Mouse (Mus musculus) neural tube, embryonic 11.5 days (tissue): ENCODE data around the gene R3hdm2. TPM values are rescaled to one million over a fixed set of nuclear protein-coding genes. Genes with fewer than 3 reads are reported as not detected.

Experiments
- ATAC-seq: fragments of 200-750 bp; cut with Nextera tagmentation; 2 replicates; pipeline ENCODE4 v1.8.0; 2017; ENCODE audit warnings: moderate number of reproducible peaks, mild to moderate bottlenecking, moderate TSS enrichment, moderate library complexity; ENCODE audit not compliant: insufficient read depth, low FRiP score, low TSS enrichment
- DNase-seq: peaks from one replicate; pipeline ENCODE4 v3.0.0-alpha.2; 2015; ENCODE audit warnings: low spot score
- H3K27ac ChIP-seq: fragments of 300-500 bp; sonication (generic); 2 replicates; pipeline ENCODE4 v1.5.1; 2014; ENCODE audit warnings: low read depth, mild to moderate bottlenecking, low read length
- H3K27me3 ChIP-seq: fragments of 300-500 bp; sonication (generic); 2 replicates; pipeline ENCODE4 v1.6.1; 2014; ENCODE audit warnings: mild to moderate bottlenecking, low read length, mixed read lengths; ENCODE audit not compliant: control insufficient read depth, insufficient read depth
- H3K36me3 ChIP-seq: fragments of 300-500 bp; sonication (generic); 2 replicates; pipeline ENCODE4 v1.6.1; 2014; ENCODE audit warnings: mild to moderate bottlenecking, low read length, moderate library complexity, mixed read lengths; ENCODE audit not compliant: control insufficient read depth, insufficient read depth
- H3K4me1 ChIP-seq: fragments of 300-500 bp; sonication (generic); 2 replicates; pipeline ENCODE4 v1.6.1; 2014; ENCODE audit warnings: low read length, mixed read lengths; ENCODE audit not compliant: control insufficient read depth, insufficient read depth
- H3K4me2 ChIP-seq: fragments of 300-500 bp; sonication (generic); 2 replicates; pipeline ENCODE4 v1.6.1; 2014; ENCODE audit warnings: low read depth, mild to moderate bottlenecking, moderate library complexity
- H3K4me3 ChIP-seq: fragments of 300-500 bp; sonication (generic); 2 replicates; pipeline ENCODE4 v1.5.1; 2014; ENCODE audit warnings: low read depth, low read length
- H3K9ac ChIP-seq: fragments of 300-500 bp; sonication (generic); 2 replicates; pipeline ENCODE4 v1.6.1; 2014; ENCODE audit warnings: mild to moderate bottlenecking, low read length
- H3K9me3 ChIP-seq: fragments of 300-500 bp; sonication (generic); 2 replicates; pipeline ENCODE4 v1.6.1; 2016; ENCODE audit warnings: low read length; ENCODE audit not compliant: control insufficient read depth
- WGBS: fragments of 180-500 bp; shearing (Covaris S2); extraction: QIAGEN DNeasy Blood & Tissue Kit; methylation state at CpG from one replicate; pipeline ENCODE4 v1.1.7; 2014; 5-methylcytosine and 5-hydroxymethylcytosine counted together
- polyA plus RNA-seq: library from polyadenylated mRNA; unstranded; fragments of >200 nt; fragmentation: Nextera tagmentation; extraction: Ambion mirVana; gene quantifications from 2 replicates; pipeline ENCODE4 v1.2.1, GENCODE M21; 2014

The R3hdm2 gene
- polyA plus RNA-seq, 1 experiment from 2014 or later, result 27.4 TPM

DNA sequence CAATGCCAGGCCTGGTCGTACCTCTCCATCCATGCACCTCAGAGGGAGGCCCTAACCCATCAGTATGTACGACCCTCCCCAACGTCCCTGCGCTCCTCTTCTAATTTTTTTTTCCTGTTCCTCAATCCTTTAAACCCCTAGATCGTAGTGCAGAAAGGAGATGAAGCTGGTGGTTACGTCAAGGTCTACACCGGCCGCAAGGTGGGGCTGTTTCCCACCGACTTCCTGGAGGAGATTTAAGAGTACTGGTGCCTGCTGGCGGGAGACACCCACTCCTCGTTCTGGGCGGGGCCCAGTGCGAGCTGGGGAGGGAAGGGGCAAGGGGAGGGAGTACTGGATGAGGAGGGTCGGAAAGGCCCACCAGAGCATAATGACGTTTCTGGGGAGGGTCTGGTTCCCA, 128.1 kb downstream of the R3hdm2 start:
- WGBS, result 2% methylated on average over 15 of the region's 15 CpGs
- no peak for ATAC-seq
- DNase-seq, result peak; percentile 86
- Histone ChIP-seq H3K9me3 (no peaks in the 10 kb centered on the region), H3K36me3 (no peaks in the 10 kb centered on the region), H3K4me2 (peak overlapping the region; percentile 59), H3K27ac (no peak overlapping the region), H3K4me3 (no peak overlapping the region), H3K4me1 (peaks cover 33% of the 10 kb centered on the region), H3K9ac (no peak overlapping the region), H3K27me3 (peaks cover 33% of the 10 kb centered on the region)

DNA sequence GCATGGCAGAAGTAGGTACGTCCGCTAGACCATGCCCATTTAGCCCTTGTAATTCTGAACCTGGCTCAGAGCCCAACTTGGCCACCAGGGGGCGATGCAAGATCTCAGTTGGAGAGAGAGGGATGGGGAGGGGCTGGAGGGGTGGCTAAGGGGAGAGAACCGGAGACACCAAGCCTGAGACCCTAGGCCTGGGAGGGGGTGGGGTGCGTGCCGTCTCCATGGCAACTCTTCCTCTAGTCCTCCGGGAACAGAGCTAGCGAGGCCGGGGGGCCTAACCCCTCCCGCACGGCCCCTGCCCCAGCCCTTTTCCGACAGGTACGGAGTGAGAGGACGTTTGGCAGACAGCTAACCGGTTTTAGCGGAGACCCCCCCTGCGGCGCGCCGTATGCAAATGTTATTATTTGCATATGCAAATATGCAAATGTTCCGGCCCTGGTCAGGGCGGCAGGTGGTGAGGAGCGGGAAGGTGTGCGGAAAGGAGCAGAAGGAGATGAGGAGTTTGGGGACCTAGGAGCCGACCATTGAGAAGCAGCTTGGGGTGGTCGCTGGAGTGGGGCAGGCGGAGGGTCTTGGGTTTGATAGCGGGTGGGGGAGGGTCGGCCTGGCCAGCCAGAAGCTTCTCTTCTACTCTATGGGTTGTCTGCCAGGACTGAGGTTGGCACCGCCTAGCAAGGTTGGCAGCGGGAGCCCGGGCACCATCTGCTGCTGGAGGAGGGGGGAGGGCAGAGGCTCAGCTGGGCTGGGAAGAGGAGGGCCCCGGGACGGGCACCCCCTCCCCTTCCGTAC, 129.1 kb downstream of the R3hdm2 start:
- H3K27me3 ChIP-seq, result peaks cover 40% of the 10 kb centered on the region
- H3K36me3 ChIP-seq, result no peaks in the 10 kb centered on the region
- peak overlapping the region; percentile 31 for H3K9ac ChIP-seq
- no peaks in the 10 kb centered on the region for H3K9me3 ChIP-seq
- H3K4me2 ChIP-seq, result peak overlapping the region; percentile 59
- H3K4me1 ChIP-seq, result peaks cover 43% of the 10 kb centered on the region
- DNase-seq (peak; percentile 97), ATAC-seq (peak; percentile 71)
- peak overlapping the region; percentile 38 for H3K4me3 ChIP-seq
- peak overlapping the region; percentile 91 for H3K27ac ChIP-seq
- WGBS, result under 1% methylated on average over 35 of the region's 35 CpGs

DNA sequence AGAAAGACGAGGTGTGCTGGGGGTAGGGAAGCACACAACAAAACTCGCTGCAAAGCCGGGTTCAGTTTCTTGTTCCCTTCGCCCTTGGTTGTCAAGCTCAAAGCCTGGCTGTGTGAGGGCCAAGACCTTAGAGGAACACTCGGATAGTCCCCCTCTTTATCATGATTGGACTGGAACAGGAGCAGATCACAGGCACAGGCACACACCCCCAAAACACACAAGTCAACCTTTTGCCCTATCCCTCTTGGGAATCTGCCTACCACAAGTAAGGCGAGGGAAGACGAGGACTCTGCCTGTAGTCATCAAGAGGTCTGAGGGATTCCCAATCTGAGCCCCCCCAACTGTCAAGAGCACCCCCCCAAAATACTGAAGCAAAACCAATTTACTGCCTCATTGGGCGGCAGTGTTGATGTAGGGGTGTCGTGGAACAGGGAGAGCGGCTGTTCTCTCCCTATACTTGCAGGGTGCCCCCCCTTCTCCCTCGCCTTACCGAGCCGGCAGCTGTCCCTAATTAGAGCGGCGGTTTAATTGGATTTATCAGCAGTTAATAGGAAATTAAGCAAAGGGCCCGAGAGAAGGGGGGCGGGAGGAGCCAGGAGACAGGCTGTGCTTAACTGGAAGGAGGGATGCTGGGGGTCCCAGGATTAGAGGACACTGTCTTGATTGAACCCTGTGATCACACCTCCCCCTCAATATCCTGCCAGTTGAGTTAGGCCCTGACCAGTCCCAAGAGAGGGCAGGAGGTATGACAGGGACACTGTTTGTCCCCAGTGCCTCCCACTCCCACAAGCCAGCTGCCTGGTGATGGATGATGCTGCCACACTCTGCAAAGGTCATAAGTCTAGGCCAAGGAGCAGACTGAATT, 129.9 kb downstream of the R3hdm2 start:
- Histone ChIP-seq H3K9ac (peak overlapping the region; percentile 31), H3K27me3 (peaks cover 48% of the 10 kb centered on the region), H3K9me3 (no peaks in the 10 kb centered on the region), H3K4me3 (peak overlapping the region; percentile 38), H3K36me3 (no peaks in the 10 kb centered on the region), H3K4me1 (peaks cover 45% of the 10 kb centered on the region), H3K27ac (peak overlapping the region; percentile 91), H3K4me2 (peak overlapping the region; percentile 59)
- ATAC-seq (no peak), DNase-seq (peak; percentile 53)
- WGBS, result 2% methylated on average over 17 of the region's 17 CpGs

DNA sequence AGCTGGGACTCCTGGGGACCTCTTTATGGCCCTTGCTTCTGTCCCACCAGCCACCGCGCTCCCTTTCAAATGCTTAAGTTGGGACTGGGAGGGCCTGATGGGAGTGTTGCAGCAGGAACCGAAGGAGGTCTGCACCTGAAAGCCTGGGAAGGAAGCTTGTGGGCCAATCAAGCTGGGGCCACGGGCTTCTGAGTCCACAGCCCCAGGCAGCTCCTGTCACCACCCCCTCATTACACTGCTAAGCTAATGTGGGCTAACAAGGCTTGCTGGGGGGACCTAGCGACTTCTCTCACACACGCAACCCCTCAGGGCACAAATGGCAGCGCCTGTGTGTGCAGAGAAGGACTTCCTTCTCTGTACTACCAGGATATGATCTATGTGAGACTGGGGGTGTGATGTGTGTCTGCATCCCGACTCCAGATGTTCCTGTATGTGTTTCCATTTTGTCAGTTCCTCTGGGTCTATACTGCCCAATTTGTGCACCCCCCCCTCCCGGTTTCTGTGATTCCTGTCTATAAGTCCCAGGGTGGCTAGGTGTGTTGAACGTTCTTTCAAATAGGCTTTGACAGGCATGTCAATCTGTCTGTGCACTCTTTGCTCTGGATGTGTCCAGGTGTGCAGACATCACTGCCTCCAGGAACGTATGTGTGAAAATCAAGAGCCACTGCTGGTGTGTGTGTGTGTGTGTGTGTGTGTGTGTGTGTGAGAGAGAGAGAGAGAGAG, 130.9 kb downstream of the R3hdm2 start:
- DNase-seq (peak; percentile 51), ATAC-seq (no peak)
- no peaks in the 10 kb centered on the region for H3K9me3 ChIP-seq
- H3K36me3 ChIP-seq, result no peaks in the 10 kb centered on the region
- peaks cover 50% of the 10 kb centered on the region for H3K27me3 ChIP-seq
- peak overlapping the region; percentile 56 for H3K4me2 ChIP-seq
- peak overlapping the region; percentile 91 for H3K27ac ChIP-seq
- H3K9ac ChIP-seq, result peak overlapping the region; percentile 63; the same call in 1 of the 2 replicates
- 5% methylated on average over 11 of the region's 11 CpGs for WGBS
- peaks cover 54% of the 10 kb centered on the region for H3K4me1 ChIP-seq
- peak overlapping the region; percentile 30 for H3K4me3 ChIP-seq

DNA sequence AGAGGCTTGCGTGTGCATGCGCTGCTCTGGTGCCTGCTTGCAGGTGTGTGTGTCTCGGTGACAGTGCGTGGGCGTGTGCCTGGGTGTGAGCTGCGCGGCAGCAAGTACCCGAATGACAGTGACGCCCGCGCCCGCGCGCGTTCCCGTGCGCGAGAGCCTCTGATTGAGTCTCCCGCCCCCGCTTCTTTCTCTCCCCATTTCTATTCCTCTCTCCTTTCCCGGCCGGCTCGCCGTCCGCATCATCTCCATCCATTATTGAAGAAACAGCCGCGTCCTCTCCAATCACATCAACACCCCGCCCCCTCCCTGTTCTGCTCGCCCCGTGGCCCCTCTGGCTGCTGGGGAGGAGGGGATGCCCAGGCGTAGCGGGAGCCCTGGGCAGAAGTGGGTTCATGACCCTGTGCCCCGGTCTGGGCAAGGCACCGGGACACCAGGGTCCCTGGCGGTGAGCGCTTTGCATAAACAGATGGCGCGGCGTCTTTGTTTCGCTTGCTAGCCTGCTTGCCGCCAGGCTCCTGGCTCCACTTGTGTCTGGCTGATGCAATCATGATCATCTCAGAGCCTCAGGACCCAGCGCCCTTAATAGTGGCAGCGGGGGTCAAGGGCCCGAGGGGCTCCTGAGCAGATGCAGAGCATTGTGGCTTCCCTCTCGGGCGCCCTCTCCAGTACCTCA, 131.6 kb downstream of the R3hdm2 start:
- 0 out of 2 replicates have a peak, but pooled peaks have one; percentile 3 for ATAC-seq
- H3K27me3 ChIP-seq, result peaks cover 49% of the 10 kb centered on the region
- H3K4me2 ChIP-seq, result peak overlapping the region; percentile 56
- no peaks in the 10 kb centered on the region for H3K9me3 ChIP-seq
- DNase-seq, result peak; percentile 80
- WGBS, result under 1% methylated on average over 45 of the region's 46 CpGs
- H3K4me3 ChIP-seq, result peak overlapping the region; percentile 30
- H3K4me1 ChIP-seq, result peaks cover 61% of the 10 kb centered on the region
- H3K9ac ChIP-seq, result peak overlapping the region; percentile 63
- peak overlapping the region; percentile 91 for H3K27ac ChIP-seq
- H3K36me3 ChIP-seq, result no peaks in the 10 kb centered on the region

DNA sequence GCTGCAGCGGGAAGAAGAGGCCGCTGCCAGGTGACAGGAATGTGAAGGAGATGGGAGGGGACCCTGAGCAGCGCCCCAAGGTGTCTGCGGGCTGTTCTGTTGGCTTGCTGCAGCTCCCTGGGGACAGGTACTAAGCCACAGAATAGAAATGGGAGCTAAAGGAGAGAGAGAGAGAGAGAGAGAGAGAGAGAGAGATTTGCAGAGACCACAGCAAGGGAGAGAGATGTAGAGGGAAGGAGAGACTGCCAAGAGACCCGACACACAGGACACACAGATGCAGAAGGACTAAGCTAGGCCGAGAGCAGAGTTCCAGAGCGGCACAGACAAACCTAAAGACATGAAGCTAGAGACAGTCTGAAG, 132.2 kb downstream of the R3hdm2 start:
- Histone ChIP-seq H3K4me2 (peak overlapping the region; percentile 56), H3K36me3 (no peaks in the 10 kb centered on the region), H3K9ac (peak overlapping the region; percentile 63), H3K4me1 (peaks cover 66% of the 10 kb centered on the region), H3K27me3 (peaks cover 44% of the 10 kb centered on the region), H3K4me3 (peak overlapping the region; percentile 30), H3K9me3 (no peaks in the 10 kb centered on the region), H3K27ac (peak overlapping the region; percentile 91)
- no peak for ATAC-seq
- DNase-seq, result no peak
- WGBS, result 3% methylated on average over 7 of the region's 7 CpGs

DNA sequence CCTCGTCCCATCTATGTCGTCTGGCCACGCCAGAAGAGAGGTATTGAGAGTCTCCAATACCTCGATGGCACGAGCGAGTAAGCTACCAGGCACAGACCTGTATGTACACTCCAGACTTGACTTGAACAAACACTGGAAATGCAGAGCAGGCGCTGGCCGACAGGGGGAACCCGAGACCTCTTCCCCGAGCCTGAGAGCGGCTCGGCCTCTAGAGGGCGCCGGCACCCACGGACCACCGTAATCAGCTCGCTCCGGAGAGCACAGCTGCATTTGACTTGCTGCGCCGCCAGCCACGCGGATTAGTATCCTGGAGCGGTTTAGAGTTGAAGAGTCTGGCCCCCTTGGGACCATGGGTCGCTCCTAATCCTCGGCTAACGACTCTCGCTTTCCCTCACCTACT, 132.7 kb downstream of the R3hdm2 start:
- Histone ChIP-seq H3K4me1 (peaks cover 67% of the 10 kb centered on the region), H3K36me3 (no peaks in the 10 kb centered on the region), H3K9ac (peak overlapping the region; percentile 1; the same call in 1 of the 2 replicates), H3K4me3 (peak overlapping the region; percentile 30), H3K27ac (peak overlapping the region; percentile 91), H3K4me2 (peak overlapping the region; percentile 56), H3K27me3 (peaks cover 39% of the 10 kb centered on the region), H3K9me3 (no peaks in the 10 kb centered on the region)
- DNase-seq (peak; percentile 96), ATAC-seq (0 out of 2 replicates have a peak, but pooled peaks have one; percentile 10)
- 0% methylated on average over 27 of the region's 27 CpGs for WGBS
